Mouse (Mus musculus): ENCODE data around the gene Aamdc. TPM values are rescaled to one million over a fixed set of nuclear protein-coding genes. Genes with fewer than 3 reads are reported as not detected.
A peak's percentile ranks its signal among the peaks of the same experiment; 100 is the strongest.

Gene Aamdc
- polyA plus RNA-seq, 1 experiment from 2014 or later, result 64.1 TPM

DNA sequence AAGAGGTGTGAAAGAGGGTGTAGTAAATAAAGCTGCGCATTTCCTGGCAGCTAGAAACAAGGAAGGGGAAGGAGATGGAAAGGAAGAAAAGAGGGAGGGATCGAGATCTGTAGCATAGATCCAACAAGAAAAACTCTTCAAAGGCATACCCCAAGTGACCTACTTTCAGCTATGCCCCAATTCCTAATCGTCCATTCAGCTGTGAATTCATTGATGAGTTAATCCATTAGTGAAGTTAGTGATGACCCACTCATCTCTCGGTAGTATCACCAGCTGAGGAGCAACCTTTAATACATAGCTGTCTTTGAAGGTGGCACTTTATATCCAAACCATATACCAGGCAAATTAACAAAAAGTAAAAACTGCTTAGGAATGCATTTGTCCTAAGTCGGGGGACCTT lies 9.2 kb upstream of the Aamdc start:
- no peak overlapping the region for H3K4me3 ChIP-seq (ENCODE audit: low read depth, low read length)
- no peaks in the 10 kb centered on the region for H3K9me3 ChIP-seq (replicated peaks; ENCODE audit: control insufficient read depth, low read length)
- no peak for ATAC-seq
- WGBS, result 74% methylated on average over 5 of the region's 5 CpGs
- DNase-seq (ENCODE audit: low spot score), result no peak
- H3K9ac ChIP-seq (ENCODE audit: low read length), result no peak overlapping the region
- H3K36me3 ChIP-seq (ENCODE audit: control insufficient read depth, insufficient read depth, low read length), result 0 out of 2 replicates have a peak, but pooled peaks cover 2% of the 10 kb centered on the region
- H3K4me1 ChIP-seq (ENCODE audit: control insufficient read depth, insufficient read depth, low read length), result no peaks in the 10 kb centered on the region
- H3K27me3 ChIP-seq (replicated peaks; ENCODE audit: control insufficient read depth, insufficient read depth, low read length), result no peaks in the 10 kb centered on the region
- no peak overlapping the region for H3K27ac ChIP-seq (ENCODE audit: low read depth, low read length)
- no peak overlapping the region for H3K4me2 ChIP-seq (ENCODE audit: low read length)

DNA sequence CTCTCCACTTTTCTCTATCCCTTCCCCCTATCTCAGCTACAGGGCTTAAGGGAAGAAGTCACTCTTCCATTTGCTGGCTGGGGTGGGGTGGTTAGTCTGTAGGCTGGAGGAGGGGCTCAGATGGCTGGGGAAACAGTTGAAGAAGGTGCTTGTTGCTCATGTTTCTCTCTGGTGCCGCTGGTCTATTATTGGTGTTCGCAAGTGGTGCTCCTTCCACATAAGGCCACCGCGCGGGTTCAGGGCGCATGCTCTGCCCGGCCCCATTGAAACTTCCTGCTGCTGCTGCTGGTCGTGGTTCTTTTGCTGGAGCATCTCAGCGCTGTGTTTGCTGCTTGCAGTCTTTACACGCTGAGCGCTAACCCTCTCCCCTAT lies 1.5 kb upstream of the Aamdc start:
- Histone ChIP-seq H3K4me3 (ENCODE audit: low read depth, low read length) (peak overlapping the region; percentile 99), H3K4me2 (ENCODE audit: low read length) (peak overlapping the region; percentile 73), H3K27ac (ENCODE audit: low read depth, low read length) (peak overlapping the region; percentile 98), H3K9ac (ENCODE audit: low read length) (peak overlapping the region; percentile 99), H3K9me3 (replicated peaks; ENCODE audit: control insufficient read depth, low read length) (no peaks in the 10 kb centered on the region), H3K4me1 (ENCODE audit: control insufficient read depth, insufficient read depth, low read length) (peaks cover 11% of the 10 kb centered on the region), H3K27me3 (replicated peaks; ENCODE audit: control insufficient read depth, insufficient read depth, low read length) (no peaks in the 10 kb centered on the region), H3K36me3 (ENCODE audit: control insufficient read depth, insufficient read depth, low read length) (no peaks in the 10 kb centered on the region)
- DNase-seq (ENCODE audit: low spot score) (peak; percentile 88), ATAC-seq (peak; percentile 40)
- 0% methylated on average over 11 of the region's 11 CpGs for WGBS

DNA sequence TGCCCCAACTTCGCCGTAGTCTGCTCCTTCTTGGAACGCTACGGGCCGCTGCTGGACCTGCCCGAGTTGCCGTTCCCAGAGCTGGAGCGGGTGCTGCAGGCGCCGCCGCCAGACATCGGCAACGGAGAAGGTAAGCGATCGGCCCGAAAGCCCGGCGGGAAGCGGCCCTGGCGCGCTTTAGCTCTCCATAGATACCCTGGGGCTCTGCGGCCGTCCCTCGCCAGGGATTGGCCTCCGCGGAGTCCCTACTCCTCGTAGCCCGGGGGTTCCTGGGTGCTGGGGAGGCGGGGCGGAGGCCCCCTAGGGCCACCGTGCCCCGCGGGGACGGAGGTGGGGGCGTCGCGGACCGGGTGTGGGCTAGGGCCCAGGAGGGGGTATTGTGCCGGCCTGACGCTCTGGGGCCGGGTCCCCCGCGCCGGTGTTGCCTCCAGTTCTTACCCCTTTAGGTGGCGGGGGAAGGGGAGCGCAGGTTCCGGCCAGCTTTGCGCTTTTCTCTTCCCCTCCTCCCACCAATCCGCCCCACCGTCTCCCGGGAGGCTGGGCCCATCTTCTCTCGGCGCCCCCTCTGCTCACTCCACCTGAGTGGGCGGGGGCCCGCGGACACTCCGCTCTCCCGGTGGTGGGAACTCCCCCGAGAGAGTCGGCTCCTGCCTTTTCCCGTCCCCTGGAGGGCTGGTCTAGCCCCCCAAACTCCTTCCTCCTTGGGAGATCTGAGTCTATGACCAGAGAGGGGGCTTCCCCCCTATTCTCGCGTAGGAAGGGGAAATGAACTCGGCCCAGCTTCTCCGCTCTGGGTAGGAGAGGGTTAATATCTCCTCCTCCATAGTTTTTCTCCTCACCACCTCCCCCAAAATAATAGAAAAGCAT lies 912 bp upstream of the Aamdc start:
- 0 out of 2 replicates have a peak, but pooled peaks cover 2% of the 10 kb centered on the region for H3K36me3 ChIP-seq (ENCODE audit: control insufficient read depth, insufficient read depth, low read length)
- peak; percentile 51 for ATAC-seq
- H3K9ac ChIP-seq (ENCODE audit: low read length), result peak overlapping the region; percentile 99
- peak overlapping the region; percentile 73 for H3K4me2 ChIP-seq (ENCODE audit: low read length)
- H3K27ac ChIP-seq (ENCODE audit: low read depth, low read length), result peak overlapping the region; percentile 98
- H3K4me3 ChIP-seq (ENCODE audit: low read depth, low read length), result peak overlapping the region; percentile 99
- H3K4me1 ChIP-seq (ENCODE audit: control insufficient read depth, insufficient read depth, low read length), result peaks cover 11% of the 10 kb centered on the region
- whole genome bisulfite sequencing, result under 1% methylated on average over 46 of the region's 65 CpGs
- no peaks in the 10 kb centered on the region for H3K27me3 ChIP-seq (replicated peaks; ENCODE audit: control insufficient read depth, insufficient read depth, low read length)
- no peaks in the 10 kb centered on the region for H3K9me3 ChIP-seq (replicated peaks; ENCODE audit: control insufficient read depth, low read length)
- no peak for DNase-seq (ENCODE audit: low spot score)

DNA sequence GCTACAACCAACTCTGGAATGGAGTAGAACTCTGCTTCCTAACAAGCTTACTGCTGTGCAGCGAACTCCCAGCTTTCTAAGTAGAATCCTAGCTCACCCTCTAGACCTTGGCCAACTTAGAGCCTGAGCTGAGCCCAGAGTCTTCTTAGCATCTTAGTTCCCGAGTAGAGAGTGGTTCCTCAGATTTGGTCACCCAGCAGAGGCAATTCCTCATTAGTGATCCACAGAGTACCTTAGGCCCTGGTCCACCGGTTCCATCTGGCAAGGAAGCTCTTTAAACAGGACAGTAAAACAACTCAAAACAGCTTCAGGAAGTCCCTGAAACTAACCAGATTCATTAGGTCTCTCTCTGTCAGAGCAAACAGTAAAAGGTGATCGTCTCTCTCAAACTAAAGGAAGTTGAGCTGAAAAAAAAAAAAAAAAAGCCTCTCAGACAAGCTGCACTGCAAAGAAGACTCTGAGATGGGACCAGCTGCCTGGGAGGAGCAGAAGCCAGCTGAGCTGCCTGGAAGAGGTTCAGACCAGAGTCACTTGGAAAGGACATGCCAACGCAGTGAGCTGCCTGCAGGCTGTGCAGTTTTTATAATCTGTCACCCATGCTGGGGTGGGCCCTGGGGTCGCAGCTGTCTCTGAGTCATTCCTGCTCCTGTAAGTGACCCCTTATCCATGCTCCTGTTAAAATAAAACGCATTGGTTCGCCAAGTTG lies 783 bp downstream of the Aamdc start:
- no peak overlapping the region for H3K27ac ChIP-seq (ENCODE audit: low read depth, low read length)
- 28% methylated on average over 8 of the region's 8 CpGs for WGBS
- DNase-seq (ENCODE audit: low spot score), result peak; percentile 52
- H3K9ac ChIP-seq (ENCODE audit: low read length), result peak overlapping the region; percentile 99
- H3K4me2 ChIP-seq (ENCODE audit: low read length), result peak overlapping the region; percentile 73
- H3K27me3 ChIP-seq (replicated peaks; ENCODE audit: control insufficient read depth, insufficient read depth, low read length), result no peaks in the 10 kb centered on the region
- no peak for ATAC-seq
- H3K4me1 ChIP-seq (ENCODE audit: control insufficient read depth, insufficient read depth, low read length), result peaks cover 11% of the 10 kb centered on the region
- H3K36me3 ChIP-seq (ENCODE audit: control insufficient read depth, insufficient read depth, low read length), result 0 out of 2 replicates have a peak, but pooled peaks cover 5% of the 10 kb centered on the region
- no peaks in the 10 kb centered on the region for H3K9me3 ChIP-seq (replicated peaks; ENCODE audit: control insufficient read depth, low read length)
- H3K4me3 ChIP-seq (ENCODE audit: low read depth, low read length), result peak overlapping the region; percentile 99

DNA sequence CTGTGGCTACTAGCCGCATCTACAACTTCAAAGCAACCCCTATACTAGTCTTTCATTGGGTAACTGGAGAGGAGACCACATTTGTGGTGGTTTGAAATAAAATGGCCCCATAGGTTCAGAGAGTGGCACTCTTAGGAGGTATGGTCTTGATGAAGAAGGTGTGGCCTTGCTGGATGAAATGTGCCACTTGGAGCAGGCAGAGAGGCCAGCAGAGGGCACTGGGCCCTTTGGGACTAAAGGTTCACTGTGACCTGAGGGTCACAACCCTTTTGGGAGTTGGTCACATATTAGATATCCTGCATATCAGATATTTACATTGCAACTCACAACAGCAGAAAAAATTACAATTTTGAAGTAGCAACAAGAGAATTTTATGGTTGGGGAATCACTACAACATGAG lies 8.9 kb downstream of the Aamdc start:
- no peak for ATAC-seq
- Histone ChIP-seq H3K27me3 (replicated peaks; ENCODE audit: control insufficient read depth, insufficient read depth, low read length) (no peaks in the 10 kb centered on the region), H3K9ac (ENCODE audit: low read length) (no peak overlapping the region), H3K36me3 (ENCODE audit: control insufficient read depth, insufficient read depth, low read length) (0 out of 2 replicates have a peak, but pooled peaks cover 5% of the 10 kb centered on the region), H3K4me2 (ENCODE audit: low read length) (no peak overlapping the region), H3K4me3 (ENCODE audit: low read depth, low read length) (no peak overlapping the region), H3K9me3 (replicated peaks; ENCODE audit: control insufficient read depth, low read length) (no peaks in the 10 kb centered on the region), H3K4me1 (ENCODE audit: control insufficient read depth, insufficient read depth, low read length) (no peaks in the 10 kb centered on the region), H3K27ac (ENCODE audit: low read depth, low read length) (no peak overlapping the region)
- 85% methylated on average over 1 of the region's 1 CpGs for WGBS
- DNase-seq (ENCODE audit: low spot score), result no peak

DNA sequence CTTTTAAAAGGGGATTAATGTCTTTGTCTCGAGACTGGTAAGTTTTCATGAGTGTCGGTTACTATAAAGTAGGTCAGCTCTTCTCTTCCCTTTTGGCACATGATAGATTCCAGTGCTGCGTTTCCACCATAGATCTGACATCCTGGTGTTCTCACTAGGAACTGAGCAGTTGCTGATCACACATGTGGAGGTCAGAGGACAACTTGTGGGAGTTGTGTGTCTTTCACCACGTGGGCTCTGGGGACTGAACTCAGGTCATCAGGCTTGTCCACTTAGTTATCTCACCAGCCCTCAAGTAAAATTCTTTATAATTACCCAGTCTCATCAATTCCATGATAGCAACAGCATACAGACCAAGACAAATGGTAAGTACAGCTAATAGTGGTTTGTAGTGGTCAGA lies 9.9 kb downstream of the Aamdc start:
- H3K4me1 ChIP-seq (ENCODE audit: control insufficient read depth, insufficient read depth, low read length), result no peaks in the 10 kb centered on the region
- DNase-seq (ENCODE audit: low spot score), result no peak
- no peak overlapping the region for H3K27ac ChIP-seq (ENCODE audit: low read depth, low read length)
- H3K9ac ChIP-seq (ENCODE audit: low read length), result no peak overlapping the region
- H3K36me3 ChIP-seq (ENCODE audit: control insufficient read depth, insufficient read depth, low read length), result no peaks in the 10 kb centered on the region
- H3K27me3 ChIP-seq (replicated peaks; ENCODE audit: control insufficient read depth, insufficient read depth, low read length), result no peaks in the 10 kb centered on the region
- WGBS, result 83% methylated on average over 4 of the region's 4 CpGs
- no peaks in the 10 kb centered on the region for H3K9me3 ChIP-seq (replicated peaks; ENCODE audit: control insufficient read depth, low read length)
- ATAC-seq, result no peak
- H3K4me2 ChIP-seq (ENCODE audit: low read length), result no peak overlapping the region
- H3K4me3 ChIP-seq (ENCODE audit: low read depth, low read length), result no peak overlapping the region

DNA sequence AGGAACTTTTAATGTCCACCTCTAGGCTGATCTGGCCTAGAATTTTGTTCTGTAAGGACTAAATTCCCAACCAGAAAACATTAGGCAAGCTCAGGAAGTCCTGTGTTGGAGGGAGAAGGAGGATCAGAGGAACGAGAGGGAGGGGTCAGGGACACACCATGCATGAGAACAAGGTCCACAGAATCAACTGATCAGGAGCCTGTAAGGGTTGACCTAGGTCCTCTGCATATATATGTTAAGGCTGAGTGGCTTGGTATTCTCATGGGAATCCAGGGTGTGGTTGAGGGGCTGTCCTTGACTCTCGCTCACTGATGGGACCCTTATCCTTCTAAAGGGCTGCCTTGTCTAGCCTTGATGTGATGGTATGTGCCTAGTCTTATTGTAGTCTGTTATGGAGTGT lies 15.7 kb downstream of the Aamdc start:
- ATAC-seq, result no peak
- H3K4me1 ChIP-seq (ENCODE audit: control insufficient read depth, insufficient read depth, low read length), result no peaks in the 10 kb centered on the region
- H3K9ac ChIP-seq (ENCODE audit: low read length), result no peak overlapping the region
- H3K36me3 ChIP-seq (ENCODE audit: control insufficient read depth, insufficient read depth, low read length), result no peaks in the 10 kb centered on the region
- no peak overlapping the region for H3K27ac ChIP-seq (ENCODE audit: low read depth, low read length)
- H3K27me3 ChIP-seq (replicated peaks; ENCODE audit: control insufficient read depth, insufficient read depth, low read length), result no peaks in the 10 kb centered on the region
- H3K4me3 ChIP-seq (ENCODE audit: low read depth, low read length), result no peak overlapping the region
- H3K9me3 ChIP-seq (replicated peaks; ENCODE audit: control insufficient read depth, low read length), result no peaks in the 10 kb centered on the region
- WGBS, result 95% methylated on average over 2 of the region's 2 CpGs
- no peak for DNase-seq (ENCODE audit: low spot score)
- no peak overlapping the region for H3K4me2 ChIP-seq (ENCODE audit: low read length)

DNA sequence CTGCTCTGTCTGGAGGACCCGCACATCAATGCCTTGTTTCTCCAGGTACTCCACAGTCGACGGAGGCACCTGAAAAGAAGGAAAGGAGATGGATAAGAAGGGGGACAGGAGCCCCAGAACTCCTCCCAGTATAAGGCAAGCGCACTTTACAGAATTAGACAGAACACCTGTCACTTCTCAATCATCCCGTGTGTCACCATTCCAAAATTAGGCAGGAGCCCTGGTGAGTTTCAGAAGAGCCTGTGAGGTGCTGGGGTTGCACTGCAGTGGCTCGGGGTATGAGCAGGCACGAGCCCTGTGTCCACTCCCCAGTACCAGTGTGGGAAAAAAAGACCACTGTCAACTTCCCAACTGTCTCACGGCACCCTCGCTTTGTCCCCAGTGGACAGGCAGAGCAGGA lies 28.6 kb downstream of the Aamdc start:
- Histone ChIP-seq H3K4me2 (ENCODE audit: low read length) (no peak overlapping the region), H3K9me3 (replicated peaks; ENCODE audit: control insufficient read depth, low read length) (no peaks in the 10 kb centered on the region), H3K4me3 (ENCODE audit: low read depth, low read length) (no peak overlapping the region), H3K36me3 (ENCODE audit: control insufficient read depth, insufficient read depth, low read length) (no peaks in the 10 kb centered on the region), H3K4me1 (ENCODE audit: control insufficient read depth, insufficient read depth, low read length) (no peaks in the 10 kb centered on the region), H3K9ac (ENCODE audit: low read length) (no peak overlapping the region), H3K27me3 (replicated peaks; ENCODE audit: control insufficient read depth, insufficient read depth, low read length) (no peaks in the 10 kb centered on the region), H3K27ac (ENCODE audit: low read depth, low read length) (no peak overlapping the region)
- 90% methylated on average over 9 of the region's 9 CpGs for WGBS
- DNase-seq (ENCODE audit: low spot score) (no peak), ATAC-seq (no peak)

DNA sequence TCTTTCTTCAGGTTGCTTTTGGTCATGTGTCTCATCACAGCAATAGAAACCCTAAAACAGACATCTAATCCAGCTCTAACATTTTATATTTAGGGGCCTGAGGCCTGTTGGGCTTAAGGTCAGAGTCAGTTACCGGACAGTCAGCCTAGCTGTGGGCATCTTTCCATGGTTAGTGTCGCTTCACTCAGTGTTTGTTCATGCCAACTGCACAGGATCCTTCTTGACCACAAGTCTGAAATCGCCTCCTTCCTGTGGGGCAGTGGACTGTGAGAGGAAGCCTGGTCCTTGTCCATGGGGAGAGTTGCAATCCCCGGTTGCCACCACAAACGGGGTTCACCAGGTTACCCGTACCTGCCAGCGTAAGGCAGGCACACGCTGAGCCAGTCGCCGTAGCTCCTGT lies 30.0 kb downstream of the Aamdc start:
- Histone ChIP-seq H3K9ac (ENCODE audit: low read length) (no peak overlapping the region), H3K4me1 (ENCODE audit: control insufficient read depth, insufficient read depth, low read length) (no peaks in the 10 kb centered on the region), H3K9me3 (replicated peaks; ENCODE audit: control insufficient read depth, low read length) (no peaks in the 10 kb centered on the region), H3K4me3 (ENCODE audit: low read depth, low read length) (no peak overlapping the region), H3K27me3 (replicated peaks; ENCODE audit: control insufficient read depth, insufficient read depth, low read length) (no peaks in the 10 kb centered on the region), H3K4me2 (ENCODE audit: low read length) (no peak overlapping the region), H3K27ac (ENCODE audit: low read depth, low read length) (no peak overlapping the region), H3K36me3 (ENCODE audit: control insufficient read depth, insufficient read depth, low read length) (0 out of 2 replicates have a peak, but pooled peaks cover 3% of the 10 kb centered on the region)
- DNase-seq (ENCODE audit: low spot score) (no peak), ATAC-seq (no peak)
- WGBS, result 94% methylated on average over 10 of the region's 10 CpGs

Data from forebrain, embryonic 14.5 days (tissue).